Mouse (Mus musculus) heart, adult 11 months (tissue): Measurements from ENCODE around the gene Igfbp5.

Source experiments
- DNase-seq: peaks from one replicate; pipeline ENCODE4 v3.0.0; 2022

Igfbp5 gene

DNA sequence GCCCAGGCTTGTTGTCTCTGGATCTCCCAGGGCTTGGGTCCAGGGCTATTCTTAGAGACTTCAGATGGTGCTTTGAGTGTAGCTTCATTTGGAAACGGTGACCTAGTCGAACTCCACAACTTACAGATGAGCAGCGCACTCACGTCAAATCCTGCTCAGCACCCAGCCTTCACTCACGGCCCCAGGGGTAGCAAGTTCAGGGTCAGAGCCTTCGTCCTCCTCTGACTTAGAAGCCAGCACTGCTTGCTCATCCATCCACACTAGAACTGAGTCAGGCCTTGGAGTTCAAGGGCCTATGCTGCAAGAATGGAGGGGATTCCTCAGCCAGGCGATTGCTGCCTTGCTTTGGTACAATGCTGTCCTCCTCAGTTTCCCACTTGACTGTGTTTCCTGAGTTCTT is 34.9 kb downstream of the Igfbp5 start:
- no peak for DNase-seq

DNA sequence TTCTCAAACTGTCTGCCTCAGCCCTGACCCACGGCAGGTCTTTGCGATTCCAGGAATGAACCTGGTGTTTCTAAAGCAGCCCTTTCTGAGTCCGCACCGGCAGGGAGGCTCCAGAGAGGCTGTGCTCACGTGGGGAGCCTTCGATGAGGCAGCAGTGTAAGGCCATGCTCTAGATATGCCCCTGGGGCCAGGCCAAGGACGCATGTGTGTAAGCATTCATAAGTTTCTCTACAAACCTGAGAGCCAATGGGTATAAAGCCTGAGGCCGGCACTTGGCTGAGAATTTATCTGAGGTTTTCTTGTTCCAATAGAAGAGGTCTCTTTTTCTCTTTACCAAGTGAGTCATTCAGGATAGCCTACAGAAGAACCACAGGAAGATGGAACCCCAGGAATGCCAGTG is 35.3 kb downstream of the Igfbp5 start:
- DNase-seq: no peak

DNA sequence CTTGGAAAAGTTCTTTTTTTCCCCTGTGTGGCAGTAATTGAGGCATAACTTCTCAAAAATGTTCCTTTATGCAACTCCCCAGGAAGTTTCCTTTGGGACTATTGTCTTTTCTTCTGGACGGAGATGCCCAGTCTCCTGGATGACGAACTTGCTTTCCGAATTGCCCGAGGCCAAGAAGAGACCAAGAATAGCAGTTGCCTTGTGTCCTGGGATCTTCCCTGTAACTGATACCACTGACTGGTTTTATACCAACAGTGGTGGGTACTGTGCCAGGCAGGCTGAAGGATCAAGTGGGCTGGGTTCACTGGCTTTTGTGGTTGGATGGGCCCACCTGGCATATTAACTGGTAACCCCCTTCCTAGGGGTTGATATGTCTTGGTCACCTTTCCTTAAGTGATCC is 41.1 kb downstream of the Igfbp5 start:
- no peak for DNase-seq

DNA sequence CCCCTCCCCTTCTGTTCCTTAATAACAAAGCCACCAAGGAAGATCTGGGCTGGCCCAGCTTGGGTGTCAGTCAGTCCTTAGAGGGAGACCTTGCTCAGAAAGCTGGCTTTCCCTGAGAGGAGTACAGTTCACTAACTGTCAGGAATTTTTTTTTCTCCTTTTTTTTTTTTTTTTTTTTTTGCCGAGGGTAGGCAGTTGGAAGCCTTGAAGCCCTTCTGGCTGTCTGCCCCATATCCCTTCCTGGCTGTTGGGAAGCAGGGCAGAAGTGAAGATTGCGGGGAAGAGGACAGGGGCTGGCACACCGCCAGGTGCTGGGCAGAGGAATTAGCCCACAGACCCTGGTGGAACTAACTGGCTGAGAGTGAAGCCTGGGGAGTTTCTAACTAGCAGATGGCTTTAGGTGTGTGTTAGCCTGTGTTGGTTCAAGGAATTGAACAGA is 42.0 kb downstream of the Igfbp5 start:
- DNase-seq: no peak

DNA sequence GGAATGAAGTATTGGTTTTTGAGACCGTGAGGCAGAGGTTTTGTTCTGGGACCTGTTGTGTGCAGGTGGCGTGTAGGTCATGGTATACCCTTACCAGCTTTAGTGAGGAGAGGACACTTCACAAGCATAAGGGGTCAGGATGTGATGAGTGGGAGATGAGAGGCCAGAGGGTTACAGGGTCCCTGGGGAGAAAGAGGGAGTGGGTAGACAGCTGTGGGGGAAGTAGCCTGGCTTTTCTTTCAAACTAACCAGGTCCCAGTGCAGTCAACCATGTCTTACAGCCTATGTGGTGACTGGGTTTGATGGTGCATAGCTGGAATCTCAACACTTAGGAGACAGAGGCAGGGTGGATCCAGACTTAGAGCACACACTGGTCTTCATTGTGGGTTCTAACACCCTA is 44.2 kb downstream of the Igfbp5 start:
- DNase-seq: no peak

DNA sequence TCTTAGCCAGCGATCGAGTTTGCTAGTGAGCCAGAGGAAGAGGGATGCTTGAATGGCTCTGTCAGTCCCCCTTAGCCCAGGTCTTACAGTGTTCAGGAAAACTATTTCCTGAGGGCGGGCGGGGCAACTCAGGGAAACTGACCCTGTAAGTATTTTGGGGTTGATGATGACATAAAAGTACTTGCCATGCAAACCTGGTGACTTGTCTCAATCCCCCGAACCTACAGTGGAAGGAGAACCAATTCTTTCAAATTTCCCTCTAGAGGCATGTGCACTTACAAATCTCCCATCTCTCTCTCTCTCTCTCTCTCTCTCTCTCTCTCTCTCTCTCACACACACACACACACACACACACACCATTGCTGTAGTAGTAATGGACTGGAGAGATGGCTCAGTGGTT is 45.8 kb downstream of the Igfbp5 start:
- DNase-seq: no peak

DNA sequence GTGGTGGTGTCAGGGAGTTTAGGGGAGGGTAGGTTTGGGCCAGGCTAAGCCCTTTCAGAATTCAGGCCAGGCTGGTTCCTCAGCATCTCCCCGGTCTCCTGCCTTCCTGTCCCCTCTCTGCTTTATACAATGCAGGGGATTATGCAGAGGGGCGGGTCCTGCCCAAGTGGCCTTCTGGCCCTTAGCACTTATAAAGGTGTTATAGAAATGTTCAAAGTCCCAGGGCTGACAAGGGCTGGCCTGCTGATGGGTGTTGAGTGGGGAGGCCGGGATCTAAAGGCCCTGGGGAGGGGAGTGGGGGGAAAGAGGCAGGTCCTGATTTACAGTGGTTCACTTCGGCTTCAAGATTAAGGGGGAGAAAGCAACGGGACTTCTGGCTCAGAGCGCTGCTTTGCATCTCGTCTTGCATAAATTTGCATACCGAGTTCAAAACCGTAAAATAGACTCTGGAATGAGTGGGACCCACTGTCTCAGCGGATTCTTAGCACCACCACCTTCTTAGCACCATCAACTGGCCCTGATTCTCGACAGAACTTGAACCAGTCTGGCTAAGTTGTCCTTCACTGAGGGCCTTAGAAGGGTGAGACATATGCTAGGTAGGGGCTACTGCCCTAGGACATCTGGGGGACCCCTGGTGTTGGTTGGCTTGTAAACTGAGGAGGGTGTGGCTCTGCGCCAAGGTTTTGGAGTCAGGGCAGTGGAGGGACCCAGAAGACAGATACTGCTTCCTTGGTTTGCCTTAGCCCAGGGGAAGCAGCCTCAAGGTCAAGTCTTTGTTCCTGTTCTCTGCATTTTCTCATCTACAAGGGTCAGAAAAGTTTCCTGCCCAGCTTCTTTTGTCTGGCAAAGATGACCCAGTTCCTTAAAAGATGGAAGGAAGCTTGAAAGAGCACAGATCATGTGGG is 47.0 kb downstream of the Igfbp5 start:
- no peak for DNase-seq

DNA sequence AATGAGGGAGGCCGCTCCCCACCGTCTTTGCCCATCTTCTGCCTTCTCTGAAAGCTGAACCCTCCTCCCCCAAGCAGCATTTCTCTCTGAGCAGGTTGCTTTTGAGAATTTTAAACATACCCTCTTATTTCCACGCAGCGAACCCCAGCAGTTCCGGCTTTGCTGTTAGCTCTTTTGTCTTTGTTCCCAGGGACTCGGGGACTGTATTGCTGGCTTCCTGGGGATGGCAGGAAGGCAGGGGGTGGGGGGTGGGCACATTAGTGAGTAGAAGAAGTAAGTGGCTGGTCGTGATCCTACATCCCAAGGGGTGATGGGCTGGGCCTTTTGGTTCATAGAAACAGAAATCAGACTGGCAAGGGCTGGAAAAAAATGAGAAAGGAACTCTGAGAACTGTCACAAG is 47.8 kb downstream of the Igfbp5 start:
- DNase-seq: no peak

DNA sequence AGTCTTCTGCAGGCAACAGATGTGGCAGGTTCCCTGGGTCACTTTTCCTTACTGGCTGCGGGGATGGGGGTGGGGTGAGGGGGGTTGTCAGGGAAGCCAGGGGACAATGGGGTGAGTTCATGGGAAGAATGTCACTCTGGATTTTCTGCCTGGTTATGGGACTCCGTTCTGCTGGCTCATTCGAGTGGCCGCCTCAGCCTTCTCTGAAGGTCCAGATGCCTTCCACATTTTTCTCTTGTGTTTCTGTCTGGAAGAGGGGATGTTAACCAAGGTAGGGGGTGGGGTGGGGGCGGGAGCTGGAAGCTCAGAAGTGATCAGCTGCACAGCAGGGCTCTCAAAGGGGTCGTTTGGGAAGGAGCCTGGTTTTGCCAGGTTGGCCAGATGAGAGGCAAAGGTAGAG is 48.2 kb downstream of the Igfbp5 start:
- DNase-seq: no peak

DNA sequence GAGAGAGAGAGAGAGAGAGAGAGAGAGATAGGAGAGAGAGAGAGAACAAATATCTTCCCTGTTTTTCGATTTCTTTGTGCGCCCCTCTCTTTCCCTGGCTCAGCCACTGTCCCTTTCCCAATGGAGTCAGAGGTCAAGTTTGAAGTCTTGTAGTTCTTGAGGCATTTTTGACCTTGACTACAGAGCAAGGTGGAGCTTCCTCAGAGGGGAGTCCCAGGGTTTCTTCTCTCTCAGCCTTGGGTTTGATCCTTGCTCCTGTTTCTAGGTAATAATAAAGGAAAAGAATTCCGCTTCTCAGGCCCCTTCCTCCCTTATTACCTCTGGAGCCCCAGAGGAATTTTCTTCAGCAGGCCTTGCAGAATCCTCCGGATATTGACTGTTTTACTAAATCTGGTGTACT is 48.8 kb downstream of the Igfbp5 start:
- no peak for DNase-seq

DNA sequence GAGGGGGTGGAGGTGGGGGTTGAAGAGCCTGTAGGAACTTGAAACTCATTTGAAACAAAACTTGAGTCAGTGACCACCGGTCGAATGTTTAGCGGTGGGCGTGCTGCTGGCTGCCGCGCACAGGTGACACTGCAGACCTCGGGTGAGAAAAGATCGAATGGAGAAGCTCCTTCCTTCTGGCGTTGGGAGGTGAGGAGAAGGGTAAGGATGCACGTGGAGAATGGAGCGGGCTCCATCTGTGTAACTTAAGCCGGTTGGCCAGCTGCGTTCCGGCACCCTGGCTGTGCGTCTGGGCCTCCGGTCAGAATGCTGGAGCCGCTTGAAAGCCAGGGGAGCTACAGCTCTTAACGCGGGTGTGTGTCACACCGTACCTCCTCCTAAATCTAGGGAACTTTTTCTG is 49.4 kb downstream of the Igfbp5 start:
- no peak for DNase-seq

DNA sequence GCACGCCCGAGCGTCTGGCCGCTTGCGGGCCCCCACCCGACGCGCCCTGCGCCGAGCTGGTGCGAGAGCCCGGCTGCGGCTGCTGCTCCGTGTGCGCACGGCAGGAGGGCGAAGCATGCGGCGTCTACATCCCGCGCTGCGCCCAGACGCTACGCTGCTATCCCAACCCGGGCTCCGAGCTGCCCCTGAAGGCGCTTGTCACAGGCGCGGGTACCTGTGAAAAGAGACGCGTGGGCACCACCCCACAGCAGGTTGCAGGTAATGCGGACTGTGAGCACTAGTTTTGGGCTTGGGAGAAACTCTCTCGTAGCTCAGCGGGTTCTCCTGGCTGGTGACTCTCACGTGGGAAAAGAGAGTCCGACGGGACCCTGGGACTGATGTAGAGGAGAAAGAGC is 50.0 kb downstream of the Igfbp5 start:
- DNase-seq: no peak

DNA sequence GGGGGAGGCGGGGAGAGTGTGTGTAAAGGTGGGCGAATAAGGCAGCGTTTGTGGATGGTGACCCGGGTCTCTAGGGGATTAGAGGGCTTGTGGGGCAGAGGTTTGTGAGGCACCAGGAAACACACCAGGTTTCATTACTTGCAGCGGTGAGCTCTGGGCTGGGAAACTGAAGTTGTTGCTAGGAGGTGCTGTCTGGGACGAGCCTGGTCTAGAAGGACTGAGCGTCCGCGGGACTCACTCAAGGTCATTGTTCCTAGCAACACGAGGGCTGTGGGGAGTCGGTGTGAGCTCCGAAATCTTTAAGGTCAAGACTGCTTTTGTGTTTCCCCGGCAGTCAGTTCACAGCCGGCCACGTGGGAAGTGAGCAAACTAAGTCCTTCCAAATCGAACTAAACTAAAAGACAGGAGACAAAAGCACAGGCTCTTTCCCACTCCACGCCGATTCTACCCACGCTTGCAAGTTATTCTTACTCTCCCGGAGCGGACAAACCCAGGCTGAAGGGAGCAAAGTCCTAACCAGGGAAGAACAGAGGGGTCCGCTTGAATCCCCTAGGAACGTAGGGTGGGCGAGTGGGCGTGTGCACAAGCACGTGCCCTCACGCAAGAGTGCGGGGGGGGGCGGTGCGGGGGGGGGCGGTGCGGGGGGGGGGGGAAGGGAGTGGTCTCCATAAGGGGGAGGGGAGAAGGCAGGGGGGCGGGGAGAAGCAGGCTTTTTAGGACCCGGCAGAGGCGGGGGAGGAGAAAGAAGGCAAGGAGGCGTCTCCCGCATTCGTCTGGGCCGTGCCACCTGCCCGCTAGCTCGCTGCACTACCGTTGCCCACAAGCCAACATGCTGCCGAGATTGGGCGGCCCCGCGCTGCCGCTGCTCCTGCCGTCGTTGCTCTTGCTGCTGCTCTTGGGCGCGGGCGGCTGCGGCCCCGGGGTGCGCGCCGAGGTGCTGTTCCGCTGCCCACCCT is 50.7 kb downstream of the Igfbp5 start, which contains the start of gene Igfbp2:
Gene Igfbp2 (plus strand): TSS at position 753 of the 956 bp plus-strand sequence.
- no peak for DNase-seq

DNA sequence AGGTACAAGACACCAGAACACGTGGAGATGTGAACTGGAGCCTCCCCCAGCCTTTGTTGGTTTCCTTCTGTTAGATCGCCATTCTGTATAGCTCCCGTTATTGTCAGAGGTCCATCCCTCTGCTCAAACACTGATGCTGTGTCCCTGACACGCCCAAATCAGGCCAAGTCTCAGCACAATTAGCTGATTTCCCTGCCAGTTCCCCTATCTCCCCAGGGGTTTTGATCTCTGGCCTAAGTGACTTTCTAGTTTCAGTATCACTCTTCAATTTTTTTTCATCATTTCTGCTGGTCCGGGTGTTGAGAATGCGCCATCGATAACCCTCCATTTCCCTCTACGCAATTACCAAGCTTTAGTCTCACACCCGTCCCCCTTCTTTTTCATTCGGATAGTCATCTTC is 51.8 kb downstream of the Igfbp5 start:
- DNase-seq: no peak

DNA sequence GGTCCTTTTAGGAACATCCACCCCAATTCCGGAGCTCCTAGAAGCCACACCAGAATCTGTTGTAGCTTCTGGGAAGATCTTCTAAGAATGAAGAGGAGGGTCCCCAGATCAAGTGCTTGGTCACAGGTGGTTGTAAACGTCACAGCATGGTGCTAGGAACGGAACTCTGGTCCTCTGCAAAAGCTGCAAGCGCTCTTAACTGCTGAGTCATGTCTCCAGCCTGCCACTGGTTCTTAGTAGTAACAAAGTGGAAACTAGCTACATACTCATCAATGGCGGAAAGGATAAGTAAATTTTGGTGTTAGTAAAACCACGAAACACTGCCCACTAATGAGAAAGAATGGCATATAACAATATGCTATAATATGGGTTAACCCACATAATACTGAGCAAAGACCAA is 54.7 kb downstream of the Igfbp5 start:
- DNase-seq: no peak

DNA sequence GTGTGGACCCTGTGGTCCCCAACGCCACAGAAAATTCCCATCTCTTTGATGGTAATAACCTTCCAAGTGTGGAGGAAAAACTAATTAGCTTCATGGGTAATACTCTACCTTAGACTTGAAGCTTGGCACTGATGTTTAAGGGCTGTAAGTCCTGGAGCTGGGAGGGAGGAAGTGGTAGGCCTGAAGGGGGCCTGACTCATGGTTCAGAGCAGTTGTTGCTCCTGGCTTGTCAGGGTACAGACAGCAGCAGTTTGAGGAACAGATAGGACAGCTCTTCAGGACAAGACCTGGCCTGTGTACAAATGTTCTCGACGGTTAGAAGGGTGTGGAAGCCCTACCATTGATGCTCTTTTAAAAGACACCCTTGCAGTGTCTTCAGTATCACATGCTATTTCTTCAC is 59.1 kb downstream of the Igfbp5 start:
- no peak for DNase-seq

DNA sequence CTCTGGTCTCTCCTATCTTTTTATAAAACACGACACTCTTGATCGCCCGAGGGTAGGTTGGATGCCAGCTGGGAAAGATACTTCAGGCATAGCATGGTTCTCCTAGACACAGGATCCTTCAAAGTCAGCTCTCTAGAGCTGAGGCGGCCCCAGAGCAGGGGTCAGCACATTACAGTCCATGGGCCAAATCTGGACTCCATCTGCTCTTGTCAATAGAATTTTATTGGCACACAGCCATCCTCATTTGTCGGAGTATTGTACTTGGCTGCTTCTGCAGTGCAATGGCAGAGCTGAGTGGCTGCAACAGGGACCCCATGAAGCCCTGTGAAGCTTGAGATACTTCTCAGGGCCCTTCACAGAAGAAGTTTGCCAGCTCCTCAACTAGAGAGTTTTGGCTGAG is 59.5 kb downstream of the Igfbp5 start:
- no peak for DNase-seq

DNA sequence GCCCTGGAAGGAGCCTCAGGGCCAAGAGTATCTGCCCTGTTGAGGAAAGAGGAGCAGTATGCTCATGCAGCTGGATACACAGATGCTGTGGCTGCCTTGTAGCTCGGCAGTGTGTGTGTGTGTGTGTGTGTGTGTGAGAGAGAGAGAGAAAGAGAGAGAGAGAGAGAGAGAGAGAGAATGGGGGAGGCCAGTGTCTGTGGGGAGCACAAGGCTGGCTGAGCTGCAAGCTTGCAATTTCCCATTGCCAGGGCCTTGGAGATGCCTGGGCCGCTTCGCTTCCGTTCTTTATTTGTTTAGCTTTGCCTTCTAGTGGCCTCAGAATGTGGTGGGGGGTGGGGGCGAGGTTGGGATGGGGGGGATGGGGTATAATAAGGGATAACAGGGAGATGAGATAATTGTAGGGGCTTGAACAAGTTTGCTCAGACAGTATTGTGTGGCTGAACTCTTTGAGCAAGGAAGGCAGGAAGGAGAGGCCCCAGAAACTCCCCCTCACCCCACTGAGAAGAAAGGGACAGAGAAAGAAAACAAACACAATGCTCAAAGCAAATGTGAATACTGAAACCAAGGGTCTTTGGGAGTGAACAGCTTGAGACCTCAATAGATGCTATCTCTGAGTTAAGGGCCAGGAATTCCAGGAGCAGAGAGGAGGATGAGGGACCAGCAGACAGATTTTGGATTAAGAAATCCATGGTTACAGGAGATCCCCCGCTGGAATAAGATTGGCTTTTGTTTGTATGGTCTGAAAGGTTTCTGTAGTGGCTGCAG is 60.9 kb downstream of the Igfbp5 start:
- no peak for DNase-seq

DNA sequence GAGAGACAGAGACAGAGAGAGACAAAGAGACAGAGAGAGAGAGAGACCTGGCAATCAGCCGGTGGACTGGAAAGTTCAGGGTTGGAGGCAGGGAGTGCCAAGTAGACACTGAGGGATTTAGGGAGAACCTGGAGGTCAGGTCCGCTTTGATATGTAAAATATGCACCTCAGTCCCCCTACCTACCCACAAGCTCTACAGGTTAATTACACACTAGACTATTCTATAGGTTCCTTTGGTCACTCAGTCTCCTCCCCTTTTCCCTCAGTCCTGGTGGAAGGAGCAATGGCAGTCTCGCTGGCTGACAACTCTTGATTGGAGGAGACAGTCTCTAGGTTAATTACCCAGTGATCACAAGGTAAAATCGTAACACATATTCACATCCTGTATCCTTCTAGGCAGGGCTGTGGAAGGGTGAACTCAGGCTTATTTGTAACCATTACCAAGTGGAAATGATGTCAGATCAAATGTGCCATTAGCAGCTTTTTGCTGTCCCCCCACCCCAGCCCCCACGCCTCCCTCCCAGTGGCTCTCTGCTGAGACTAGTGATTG is 61.5 kb downstream of the Igfbp5 start:
- DNase-seq: no peak

DNA sequence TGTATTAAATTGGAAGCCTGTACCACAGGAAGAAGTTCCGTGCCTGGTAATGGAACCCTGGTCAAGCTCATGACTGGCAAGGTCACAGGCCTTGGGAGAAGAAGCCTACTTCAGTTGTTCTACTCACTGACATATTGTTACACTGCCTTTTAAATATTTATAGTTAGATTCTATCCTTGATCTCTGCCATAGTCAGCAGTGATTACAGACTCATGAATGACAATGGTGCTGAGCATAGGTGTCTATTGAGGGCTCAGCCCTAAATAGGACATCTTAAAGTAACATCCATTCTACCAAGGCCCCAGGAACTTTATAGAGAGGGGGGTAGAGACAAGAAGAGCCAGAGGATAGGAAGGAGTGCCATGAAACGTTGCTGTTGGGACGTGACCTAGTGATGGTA is 63.6 kb downstream of the Igfbp5 start:
- DNase-seq: no peak

DNA sequence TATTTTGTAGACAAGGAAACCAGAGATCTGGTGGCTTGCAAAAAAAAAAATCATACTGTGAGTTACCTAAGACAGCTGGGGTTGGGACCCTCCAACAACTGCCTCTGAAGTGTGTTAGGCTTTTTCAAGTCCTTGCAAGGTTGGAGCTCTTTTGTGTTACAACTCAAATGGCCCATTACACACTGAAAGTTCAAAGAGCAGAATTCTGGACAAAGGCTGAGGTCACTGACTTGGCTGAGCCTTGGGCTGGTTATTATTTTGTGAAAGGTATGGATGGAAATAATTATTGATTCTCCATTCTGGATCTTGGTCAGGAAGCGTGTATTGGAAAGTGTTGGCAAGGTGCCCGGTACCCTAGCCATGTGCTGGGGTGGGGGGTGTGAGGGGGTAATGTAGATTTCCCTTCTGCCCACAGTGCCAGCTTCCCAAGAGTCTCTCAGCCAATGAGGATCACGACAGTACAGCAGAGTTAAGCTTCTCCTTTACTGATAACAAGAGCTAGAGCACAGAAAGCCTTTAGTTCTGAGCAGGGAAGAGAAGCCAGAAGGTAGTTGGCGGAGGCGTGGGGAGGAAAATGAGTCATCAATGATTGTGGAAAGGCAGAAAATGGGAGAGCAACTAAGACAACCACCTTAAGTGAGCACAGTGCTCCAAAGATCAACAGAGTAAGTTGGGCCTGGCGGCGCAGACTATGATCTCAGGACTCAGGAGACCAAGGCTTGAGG is 64.6 kb downstream of the Igfbp5 start:
- no peak for DNase-seq

DNA sequence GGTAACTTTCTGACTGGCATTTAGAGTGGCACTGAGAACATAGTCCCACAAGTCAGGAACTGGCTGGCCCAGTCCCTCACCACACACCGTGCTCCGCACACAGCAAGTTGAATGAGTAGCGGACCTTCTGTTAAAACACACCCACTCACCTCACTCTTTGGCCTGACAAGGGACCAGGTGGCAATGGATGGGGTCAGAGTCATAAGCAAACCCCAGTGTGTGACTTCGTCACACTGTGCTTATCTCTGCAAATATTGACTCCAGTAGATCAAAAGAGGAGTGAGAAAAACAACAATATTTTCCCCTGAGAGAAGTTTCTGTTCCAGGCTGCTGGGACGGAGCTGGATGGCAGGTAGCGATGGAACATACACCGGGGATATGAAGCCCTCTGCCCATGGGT is 65.4 kb downstream of the Igfbp5 start:
- DNase-seq: no peak
